Mouse (Mus musculus) forebrain, embryonic 11.5 days (tissue): Measurements from ENCODE around the gene Zer1. TPM values are rescaled to one million over a fixed set of nuclear protein-coding genes. Genes with fewer than 3 reads are reported as not detected.
"Not testable (repeated sequence)": the region's sequence is repeated elsewhere in the genome, so short reads cannot be mapped to it uniquely, and the experiment has no call there.

Experiments
- ATAC-seq: fragments of 200-750 bp; cut with Nextera tagmentation; replicated peaks from 2 replicates; pipeline ENCODE4 v1.8.0; 2017; ENCODE audit warnings: moderate TSS enrichment; ENCODE audit not compliant: low FRiP score
- DNase-seq: peaks from one replicate; pipeline ENCODE4 v3.0.0-alpha.2; 2017; ENCODE audit warnings: low spot score
- H3K27ac ChIP-seq: fragments of 300-500 bp; sonication (generic); 2 replicates; pipeline ENCODE4 v1.5.1; 2014; ENCODE audit warnings: low read depth, low read length
- H3K27me3 ChIP-seq: fragments of 300-500 bp; sonication (generic); 2 replicates; pipeline ENCODE4 v1.6.1; 2014; ENCODE audit warnings: mild to moderate bottlenecking, low read length, mixed read lengths; ENCODE audit not compliant: control insufficient read depth, insufficient read depth
- H3K36me3 ChIP-seq: fragments of 300-500 bp; sonication (generic); 2 replicates; pipeline ENCODE4 v1.6.1; 2014; ENCODE audit warnings: mild to moderate bottlenecking, low read length, moderate library complexity, mixed read lengths; ENCODE audit not compliant: control insufficient read depth, insufficient read depth
- H3K4me1 ChIP-seq: fragments of 300-500 bp; sonication (generic); replicated peaks from 2 replicates; pipeline ENCODE4 v1.6.1; 2014; ENCODE audit warnings: low read length, mixed read lengths; ENCODE audit not compliant: control insufficient read depth, insufficient read depth
- H3K4me2 ChIP-seq: fragments of 300-500 bp; sonication (generic); 2 replicates; pipeline ENCODE4 v1.6.1; 2014; ENCODE audit warnings: low read depth, mild to moderate bottlenecking, low read length, moderate library complexity, mixed read lengths; ENCODE audit not compliant: severe bottlenecking
- H3K4me3 ChIP-seq: fragments of 300-500 bp; sonication (generic); 2 replicates; pipeline ENCODE4 v1.5.1; 2014; ENCODE audit warnings: low read depth, low read length
- H3K9ac ChIP-seq: fragments of 300-500 bp; sonication (generic); 2 replicates; pipeline ENCODE4 v1.6.1; 2014; ENCODE audit warnings: low read length
- H3K9me3 ChIP-seq: fragments of 300-500 bp; sonication (generic); 2 replicates; pipeline ENCODE4 v1.6.1; 2016; ENCODE audit warnings: low read length, mixed read lengths; ENCODE audit not compliant: control insufficient read depth
- WGBS: fragments of 180-500 bp; shearing (Covaris S2); extraction: QIAGEN DNeasy Blood & Tissue Kit; methylation state at CpG from one replicate; pipeline ENCODE4 v1.1.7; 2014; 5-methylcytosine and 5-hydroxymethylcytosine counted together
- polyA plus RNA-seq: library from polyadenylated mRNA; unstranded; fragments of >200 nt; fragmentation: Nextera tagmentation; extraction: Ambion mirVana; gene quantifications from 2 replicates; pipeline ENCODE4 v1.2.1, GENCODE M21; 2014

Zer1 gene
- polyA plus RNA-seq, result 8.0 and 8.1 TPM in 2 replicates

DNA sequence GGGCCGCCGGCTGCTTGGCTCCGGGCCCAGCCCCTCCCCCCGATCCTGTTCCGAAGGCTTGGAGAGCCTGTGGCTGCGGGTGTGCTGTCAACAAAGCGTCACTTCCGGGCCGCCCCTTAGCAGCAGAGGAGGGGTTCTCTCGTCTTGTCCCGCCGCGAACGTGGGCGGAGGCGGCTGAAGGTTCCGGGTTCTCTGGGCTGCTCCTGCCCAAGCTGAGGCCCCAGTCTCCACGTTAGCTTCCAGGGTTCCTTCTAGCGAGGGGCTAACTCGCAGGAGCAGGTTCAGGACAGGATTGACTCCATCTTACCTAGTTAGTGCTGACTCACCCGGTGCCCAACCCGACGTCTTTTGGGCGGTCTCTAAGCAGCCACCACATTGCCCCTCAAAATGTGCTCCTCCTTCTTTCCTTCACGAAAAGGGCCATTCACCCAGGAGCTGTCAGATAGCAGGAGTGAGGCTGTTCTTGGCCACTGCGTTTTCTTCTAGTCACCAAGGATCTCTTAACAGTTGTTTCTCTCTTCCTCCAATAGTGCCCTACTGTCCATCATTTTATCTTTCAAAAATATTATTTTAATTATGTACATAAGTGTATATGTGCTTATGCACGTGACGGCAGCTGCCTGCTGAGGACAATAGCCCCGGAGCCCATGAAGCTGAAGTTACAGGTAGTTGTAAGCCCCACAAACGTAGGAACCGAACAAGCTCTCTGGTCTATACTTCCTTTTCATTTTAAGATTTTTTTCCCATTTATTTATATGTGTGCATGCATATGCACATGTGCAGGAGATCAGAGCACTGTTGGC, at the start of gene Zer1:
Gene Zer1, minus strand, starts transcription at position 114 of the 803 bp plus-strand sequence.
- Histone ChIP-seq H3K4me2 (peak within 1 kb of the TSS; percentile 89), H3K4me1 (peaks cover 7% of the 10 kb centered on the region; the same call in 1 of the 2 replicates), H3K36me3 (no peaks in the 10 kb centered on the region), H3K27me3 (no peaks in the 10 kb centered on the region), H3K9ac (peak within 1 kb of the TSS; percentile 85), H3K9me3 (no peaks in the 10 kb centered on the region), H3K27ac (peak within 1 kb of the TSS; percentile 72), H3K4me3 (peak within 1 kb of the TSS; percentile 76)
- peak; percentile 94 for ATAC-seq
- peak; percentile 95 for DNase-seq
- 11% methylated on average over 27 of the region's 31 CpGs for WGBS

GRCm38 (mm10) chr2:30173541-30174240, 49.3 kb upstream of the Zer1 start:
- H3K9me3 ChIP-seq, result no peaks in the 10 kb centered on the region
- no peak for ATAC-seq
- H3K36me3 ChIP-seq, result peaks cover 18% of the 10 kb centered on the region
- no peak overlapping the region for H3K27ac ChIP-seq
- WGBS, result 94% methylated on average over 20 of the region's 20 CpGs
- no peak overlapping the region for H3K4me2 ChIP-seq
- H3K27me3 ChIP-seq, result no peaks in the 10 kb centered on the region
- H3K9ac ChIP-seq, result no peak overlapping the region
- no peak for DNase-seq
- H3K4me1 ChIP-seq, result peaks cover 11% of the 10 kb centered on the region; the same call in 1 of the 2 replicates
- no peak overlapping the region for H3K4me3 ChIP-seq

- DNase-seq (no peak), ATAC-seq (no peak)
- WGBS, result 4% methylated on average over 19 of the region's 19 CpGs
- peak overlapping the region; percentile 65; the same call in 1 of the 2 replicates for H3K27ac ChIP-seq
- H3K4me1 ChIP-seq, result peaks cover 5% of the 10 kb centered on the region; the same call in 1 of the 2 replicates
- H3K27me3 ChIP-seq, result no peaks in the 10 kb centered on the region
- peaks cover under 1% of the 10 kb centered on the region; the same call in 1 of the 2 replicates for H3K9me3 ChIP-seq
- peaks cover 18% of the 10 kb centered on the region for H3K36me3 ChIP-seq
- peak overlapping the region; percentile 62 for H3K4me3 ChIP-seq
- peak overlapping the region; percentile 99 for H3K4me2 ChIP-seq
- peak overlapping the region; percentile 63 for H3K9ac ChIP-seq
Measured at GRCm38 (mm10) chr2:30171997-30172382, 47.6 kb upstream of the Zer1 start.

- Histone ChIP-seq H3K27ac (peak within 1 kb of the TSS; percentile 65), H3K4me2 (peak within 1 kb of the TSS; percentile 99), H3K4me1 (peaks cover 5% of the 10 kb centered on the region; the same call in 1 of the 2 replicates), H3K9me3 (peaks cover 6% of the 10 kb centered on the region), H3K36me3 (peaks cover 17% of the 10 kb centered on the region), H3K27me3 (no peaks in the 10 kb centered on the region), H3K4me3 (peak within 1 kb of the TSS; percentile 62), H3K9ac (peak within 1 kb of the TSS; percentile 63)
- ATAC-seq (peak; percentile 95), DNase-seq (peak; percentile 89)
- under 1% methylated on average over 69 of the region's 75 CpGs for WGBS
Measured at GRCm38 (mm10) chr2:30171371-30171996, 47.1 kb upstream of the Zer1 start, which contains the start of gene Endog. Endog (plus strand) TSS chr2:30171493.

DNA sequence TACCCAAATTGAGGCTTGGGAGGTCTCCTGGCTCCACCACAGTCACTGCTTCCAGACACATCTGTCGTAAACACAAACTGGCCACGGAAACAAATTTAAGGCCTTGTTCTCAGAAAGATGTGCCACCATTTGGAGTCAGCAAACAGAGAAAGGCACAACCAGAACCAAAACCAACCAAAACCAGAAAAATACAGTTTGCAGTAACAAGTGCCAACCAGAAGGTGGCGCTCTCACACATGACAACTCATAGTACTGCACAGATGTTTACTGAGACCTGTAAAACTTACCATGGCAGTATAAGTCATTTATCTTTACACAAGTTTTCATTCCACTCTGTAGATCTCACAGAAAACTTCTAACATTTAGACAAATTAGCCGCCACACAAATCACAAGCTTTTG, 42.3 kb upstream of the Zer1 start:
- H3K4me1 ChIP-seq, result no peaks in the 10 kb centered on the region
- no peak for ATAC-seq
- no peak overlapping the region for H3K9ac ChIP-seq
- H3K9me3 ChIP-seq, result peaks cover 8% of the 10 kb centered on the region
- WGBS, result 61% methylated on average over 4 of the region's 4 CpGs
- H3K4me2 ChIP-seq, result no peak overlapping the region
- DNase-seq, result no peak
- no peaks in the 10 kb centered on the region for H3K27me3 ChIP-seq
- H3K27ac ChIP-seq, result no peak overlapping the region
- no peaks in the 10 kb centered on the region for H3K36me3 ChIP-seq
- H3K4me3 ChIP-seq, result no peak overlapping the region

- H3K27ac ChIP-seq, result no peak overlapping the region
- ATAC-seq (no peak), DNase-seq (no peak)
- H3K4me3 ChIP-seq, result no peak overlapping the region
- H3K4me2 ChIP-seq, result no peak overlapping the region
- H3K27me3 ChIP-seq, result no peaks in the 10 kb centered on the region
- no peak overlapping the region for H3K9ac ChIP-seq
- peaks cover 8% of the 10 kb centered on the region for H3K9me3 ChIP-seq
- 63% methylated on average over 9 of the region's 9 CpGs for WGBS
- H3K36me3 ChIP-seq, result no peaks in the 10 kb centered on the region
- no peaks in the 10 kb centered on the region for H3K4me1 ChIP-seq
Measured at GRCm38 (mm10) chr2:30164340-30164932, 40.1 kb upstream of the Zer1 start.

DNA sequence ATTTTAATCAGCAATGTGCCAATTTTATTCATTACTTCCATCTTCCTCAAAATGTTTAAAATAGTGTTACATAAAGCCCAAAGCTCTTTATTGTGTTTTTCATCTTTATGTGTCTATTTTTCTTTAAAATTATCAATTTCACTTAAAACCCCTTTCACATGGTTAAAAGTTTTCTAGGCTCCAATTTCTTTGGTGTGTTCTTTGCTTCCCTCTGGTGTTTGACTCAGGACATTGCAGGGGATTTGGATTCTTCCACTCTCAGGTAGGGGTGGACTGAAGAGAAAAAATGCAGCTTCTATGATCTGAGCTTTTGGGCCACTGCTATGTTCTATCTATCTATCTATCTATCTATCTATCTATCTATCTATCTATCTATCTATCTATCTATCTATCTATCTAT, 37.4 kb upstream of the Zer1 start:
- no peak overlapping the region for H3K4me3 ChIP-seq
- no peak overlapping the region for H3K4me2 ChIP-seq
- no peak overlapping the region for H3K27ac ChIP-seq
- H3K9ac ChIP-seq, result no peak overlapping the region
- no peak for ATAC-seq
- H3K27me3 ChIP-seq, result no peaks in the 10 kb centered on the region
- no peaks in the 10 kb centered on the region for H3K36me3 ChIP-seq
- H3K9me3 ChIP-seq, result peaks cover 5% of the 10 kb centered on the region
- no peak for DNase-seq
- H3K4me1 ChIP-seq, result no peaks in the 10 kb centered on the region

- H3K9me3 ChIP-seq, H3K27me3 ChIP-seq, ATAC-seq, DNase-seq, H3K4me3 ChIP-seq, H3K4me2 ChIP-seq, H3K9ac ChIP-seq, H3K4me1 ChIP-seq, H3K27ac ChIP-seq, H3K36me3 ChIP-seq: not testable (repeated sequence)
- WGBS, result 83% methylated on average over 6 of the region's 10 CpGs
Measured at GRCm38 (mm10) chr2:30159871-30160270, 35.5 kb upstream of the Zer1 start.
